Mouse (Mus musculus) right cerebral cortex, postnatal 36 days (tissue): ENCODE results near the gene Tmem141.

Experiments
- DNase-seq, 2 experiments: peaks; one replicate each; pipeline ENCODE4 v3.0.0; 2022; ENCODE audit warnings: low spot score in 2 of 2, mixed read lengths in 1 of 2

Gene Tmem141

DNA sequence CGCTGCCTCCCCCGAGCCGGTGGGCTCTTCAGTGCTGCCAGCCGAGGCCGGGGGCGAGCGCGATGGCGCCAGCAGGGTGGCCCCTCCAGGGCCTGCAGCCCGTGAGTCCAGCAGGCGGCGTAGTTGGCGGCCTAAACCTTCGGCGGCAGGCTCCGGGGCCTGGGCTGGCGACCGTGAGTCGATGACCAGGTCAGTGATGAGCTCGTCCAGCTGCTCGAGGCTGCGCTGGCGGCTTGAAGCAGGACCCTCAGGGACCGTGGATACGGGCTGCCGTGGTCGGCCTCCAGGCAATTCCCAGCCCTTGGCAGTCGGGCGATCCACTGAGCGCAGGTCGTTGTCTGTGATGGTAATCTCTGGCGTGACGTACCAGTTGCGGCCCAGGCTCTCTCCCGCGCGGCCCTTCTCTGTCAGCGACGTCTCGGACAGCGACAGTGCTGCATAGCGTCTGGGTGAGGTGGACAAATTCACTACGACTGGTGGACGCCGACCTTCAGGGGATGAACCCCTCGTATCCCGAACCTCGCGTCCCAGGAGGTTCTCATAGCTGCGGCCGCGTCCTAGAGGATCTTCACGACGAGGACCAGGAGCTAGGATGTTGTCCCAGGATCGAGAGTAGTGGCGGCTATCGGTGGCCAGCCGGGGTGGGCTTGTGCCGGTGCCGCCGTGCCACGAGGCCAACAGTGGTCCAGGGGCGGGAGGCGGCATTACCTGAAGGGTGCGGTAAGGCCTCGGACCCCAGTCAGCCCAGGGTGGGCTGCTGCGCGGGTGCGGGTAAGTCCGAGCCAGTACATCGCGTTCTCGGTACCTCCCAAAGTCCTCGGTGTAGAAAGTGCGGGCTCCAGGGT, 43.6 kb downstream of the Tmem141 start:
- no peak for DNase-seq

DNA sequence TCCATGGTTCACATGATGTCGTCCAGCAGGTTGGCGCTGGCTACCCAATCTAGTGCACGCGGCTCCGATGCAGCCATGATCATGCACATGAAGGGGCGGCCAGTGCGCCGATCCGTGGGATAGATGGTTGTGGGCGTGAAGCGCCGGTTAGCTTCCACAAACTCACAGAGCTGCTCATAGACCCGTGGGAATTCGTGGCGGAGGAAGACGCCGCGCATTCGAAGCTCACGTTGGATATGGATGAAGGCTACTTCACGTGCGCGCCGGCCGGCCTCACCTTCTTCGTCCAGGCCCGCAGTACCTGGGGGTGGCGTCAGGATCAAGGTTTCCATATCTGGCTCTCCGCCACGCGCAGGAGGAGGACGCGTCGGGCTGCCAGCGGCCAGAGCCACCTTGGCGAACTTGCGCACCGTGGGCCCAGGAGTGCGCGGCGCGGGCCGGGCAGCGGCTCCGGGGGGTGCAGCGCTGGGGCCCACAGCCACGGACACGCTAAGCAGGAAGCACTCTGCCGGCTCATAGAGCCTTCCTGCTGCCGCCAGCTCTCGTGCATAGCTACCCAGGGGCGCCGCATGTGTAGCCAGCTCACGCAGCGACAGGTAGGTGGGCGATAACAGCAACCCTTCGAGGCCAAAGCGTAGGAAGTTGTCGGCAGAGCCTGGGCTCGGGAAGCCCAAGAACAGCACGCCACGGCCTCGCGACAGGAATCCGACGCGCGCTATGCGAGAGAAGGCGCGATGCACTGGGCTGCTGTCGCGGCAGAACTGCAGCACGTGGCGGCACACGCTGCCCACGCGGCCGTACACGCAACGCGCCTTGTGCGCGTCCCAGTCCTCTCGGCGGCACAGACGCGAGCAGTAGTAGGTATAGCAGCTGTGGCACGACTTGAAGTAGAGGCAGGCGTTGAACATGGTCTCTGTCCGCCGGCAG, 44.6 kb downstream of the Tmem141 start:
- DNase-seq, result no peak

- no peak for DNase-seq
Measured at GRCm38 (mm10) chr2:25576028-25576850, 45.6 kb downstream of the Tmem141 start.

- no peak for DNase-seq
Measured at GRCm38 (mm10) chr2:25575432-25576027, 46.3 kb downstream of the Tmem141 start.

- peak; percentile 96 to 97 for DNase-seq
Measured at GRCm38 (mm10) chr2:25574579-25575431, 47.0 kb downstream of the Tmem141 start, which contains the start of the genes Mamdc4 and Phpt1. Gene Mamdc4 (minus strand): TSS chr2:25574845. Gene Phpt1 (minus strand): TSS chr2:25575224.

DNA sequence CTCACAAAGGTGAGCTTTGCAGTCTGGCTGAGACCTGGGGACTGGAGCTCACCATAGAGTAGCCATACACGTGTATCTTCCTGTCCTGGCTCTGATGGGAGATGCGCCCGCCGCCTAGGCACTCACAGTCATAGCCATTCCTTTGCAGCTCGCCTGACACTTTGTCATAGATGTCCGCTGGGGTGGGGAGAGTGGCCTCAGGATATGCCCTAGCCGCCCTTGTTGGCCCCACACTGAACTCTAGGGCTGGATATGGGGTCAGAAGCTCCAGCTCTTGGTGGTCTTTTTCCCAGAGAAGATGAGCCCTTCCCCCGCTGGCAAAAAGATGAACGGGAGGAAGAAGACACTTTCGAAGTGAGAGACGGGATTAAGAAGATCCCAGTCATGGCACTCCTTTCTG, 47.7 kb downstream of the Tmem141 start:
- no peak for DNase-seq

- DNase-seq, result no peak
Measured at GRCm38 (mm10) chr2:25573068-25573467, 48.7 kb downstream of the Tmem141 start.

DNA sequence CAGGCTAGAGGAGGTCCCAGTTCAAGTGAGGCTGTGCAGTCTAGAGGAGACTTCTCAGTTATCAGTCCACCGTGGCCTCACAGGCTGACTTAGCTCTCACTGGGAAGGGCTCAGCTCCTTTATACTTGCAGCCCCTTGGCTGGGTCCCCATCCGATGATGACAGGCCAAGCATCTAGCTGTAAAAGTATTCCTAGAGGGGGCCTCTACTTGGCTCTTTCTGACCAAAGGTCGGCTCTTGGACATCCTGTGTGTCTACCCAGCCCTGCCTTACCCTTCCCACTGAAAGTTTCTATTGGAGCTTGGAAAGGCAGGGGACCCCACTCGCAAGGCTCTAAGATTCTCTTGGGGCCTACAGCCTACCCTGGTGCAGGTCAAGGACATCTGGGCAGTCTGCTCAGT, 50.6 kb downstream of the Tmem141 start:
- no peak for DNase-seq
